Mouse (Mus musculus) midbrain, postnatal 0 days (tissue): ENCODE measurements around the gene Gm11060. TPM values are rescaled to one million over a fixed set of nuclear protein-coding genes. Genes with fewer than 3 reads are reported as not detected.

Source experiments
- ATAC-seq: fragments of 200-750 bp; cut with Nextera tagmentation; 2 replicates; pipeline ENCODE4 v1.8.0; 2017; ENCODE audit warnings: moderate number of reproducible peaks, mild to moderate bottlenecking, moderate TSS enrichment, moderate library complexity; ENCODE audit not compliant: low FRiP score
- DNase-seq: peaks from one replicate; pipeline ENCODE4 v3.0.0-alpha.2; 2015; ENCODE audit warnings: low spot score
- H3K27ac ChIP-seq: fragments of 300-500 bp; sonication (generic); 2 replicates; pipeline ENCODE4 v1.5.1; 2014; ENCODE audit warnings: low read depth, mild to moderate bottlenecking, low read length, mixed read lengths
- H3K27me3 ChIP-seq: fragments of 300-500 bp; sonication (generic); 2 replicates; pipeline ENCODE4 v1.6.1; 2014; ENCODE audit warnings: low read length, control low read depth, mixed read lengths; ENCODE audit not compliant: insufficient read depth
- H3K36me3 ChIP-seq: fragments of 300-500 bp; sonication (generic); 2 replicates; pipeline ENCODE4 v1.6.1; 2014; ENCODE audit warnings: low read length, control low read depth, mixed read lengths; ENCODE audit not compliant: insufficient read depth
- H3K4me1 ChIP-seq: fragments of 300-500 bp; sonication (generic); 2 replicates; pipeline ENCODE4 v1.6.1; 2014; ENCODE audit warnings: mild to moderate bottlenecking, control low read depth, antibody characterized with exemption, low read length, mixed read lengths; ENCODE audit not compliant: insufficient read depth
- H3K4me2 ChIP-seq: fragments of 300-500 bp; sonication (generic); 2 replicates; pipeline ENCODE4 v1.6.1; 2014; ENCODE audit warnings: low read depth, mild to moderate bottlenecking, low read length, mixed read lengths; ENCODE audit not compliant: poor library complexity, severe bottlenecking
- H3K4me3 ChIP-seq: fragments of 300-500 bp; sonication (generic); 2 replicates; pipeline ENCODE4 v1.5.1; 2014; ENCODE audit warnings: low read depth, mild to moderate bottlenecking, low read length, moderate library complexity
- H3K9ac ChIP-seq: fragments of 300-500 bp; sonication (generic); replicated peaks from 2 replicates; pipeline ENCODE4 v1.6.1; 2014; ENCODE audit warnings: mild to moderate bottlenecking, low read length, moderate library complexity, mixed read lengths; ENCODE audit not compliant: poor library complexity, severe bottlenecking
- H3K9me3 ChIP-seq: fragments of 300-500 bp; sonication (generic); 2 replicates; pipeline ENCODE4 v1.6.1; 2016; ENCODE audit warnings: low read length, control low read depth
- CTCF ChIP-seq: IDR thresholded peaks from 2 replicates; pipeline ENCODE4 v1.5.1; 2016; ENCODE audit warnings: antibody characterized with exemption, mild to moderate bottlenecking
- whole genome bisulfite sequencing: fragments of 180-500 bp; shearing (Covaris S2); extraction: QIAGEN DNeasy Blood & Tissue Kit; methylation state at CpG from one replicate; pipeline ENCODE4 v1.1.7; 2014; 5-methylcytosine and 5-hydroxymethylcytosine counted together
- polyA plus RNA-seq: library from polyadenylated mRNA; unstranded; fragments of >200 nt; fragmentation: Nextera tagmentation; extraction: Ambion mirVana; gene quantifications from 2 replicates; pipeline ENCODE4 v1.2.1, GENCODE M21; 2015
- total RNA-seq: library from RNA; depleted of rRNA; stranded (reverse); fragments of >200 nt; gene quantifications from 2 replicates; pipeline ENCODE4 v1.2.3, GENCODE M21; 2014; rRNA removed

Gm11060 gene
- total RNA-seq: not detected in 2 replicates
- not detected in 2 replicates for polyA plus RNA-seq

DNA sequence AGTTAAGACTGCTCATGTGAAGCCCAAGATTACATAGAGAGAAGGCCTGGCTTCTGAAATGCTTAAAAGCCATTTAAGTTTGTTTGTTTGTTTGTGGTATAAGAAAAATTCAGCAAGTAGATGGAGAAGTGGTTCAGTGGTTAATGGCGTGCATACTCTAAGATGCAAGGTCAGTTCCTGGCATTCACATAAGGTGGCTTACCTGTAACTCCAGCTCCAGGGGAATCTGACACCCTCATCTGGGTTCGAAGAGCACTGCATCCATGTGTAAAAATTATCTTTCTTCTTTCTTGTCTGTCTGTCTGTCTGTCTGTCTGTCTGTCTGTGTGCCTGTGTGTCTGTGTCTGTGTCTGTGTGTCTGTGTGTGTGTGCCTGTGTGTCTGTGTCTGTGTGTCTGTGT is at the start of gene Gm11060:
Gene Gm11060, plus strand, starts transcription at position 301 of the 400 bp plus-strand sequence.
- ATAC-seq: no peak
- no peak for TF ChIP-seq CTCF
- no peak within 1 kb of the TSS for H3K4me2 ChIP-seq
- no peak within 1 kb of the TSS for H3K4me3 ChIP-seq
- no peak within 1 kb of the TSS for H3K9ac ChIP-seq
- no peaks in the 10 kb centered on the region for H3K36me3 ChIP-seq
- DNase-seq: no peak
- no peaks in the 10 kb centered on the region for H3K27me3 ChIP-seq
- H3K4me1 ChIP-seq: peaks cover 8% of the 10 kb centered on the region
- WGBS: 83% methylated on average over 2 of the region's 2 CpGs
- no peak within 1 kb of the TSS for H3K27ac ChIP-seq
- no peaks in the 10 kb centered on the region for H3K9me3 ChIP-seq

DNA sequence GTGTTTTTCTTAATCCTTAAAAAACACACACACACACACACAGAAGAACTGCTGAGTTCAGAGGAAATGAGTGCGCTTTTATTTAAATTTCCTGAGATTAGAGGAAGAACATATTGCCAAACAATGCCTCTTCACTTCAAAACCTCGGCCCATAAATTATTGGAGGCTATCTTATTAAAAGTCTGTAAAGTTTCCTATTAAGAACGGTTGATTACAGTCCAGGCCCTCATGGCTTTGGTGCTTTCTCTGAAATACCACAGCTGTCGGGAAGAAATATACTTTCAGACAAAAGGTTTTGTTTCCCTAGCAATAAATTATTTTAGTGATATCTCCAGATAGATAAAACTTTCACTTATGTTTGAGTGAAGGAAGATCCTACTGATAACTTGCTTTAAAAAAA is 48.7 kb upstream of the Gm11060 start:
- no peak overlapping the region for H3K27ac ChIP-seq
- H3K4me1 ChIP-seq: no peaks in the 10 kb centered on the region
- H3K27me3 ChIP-seq: no peaks in the 10 kb centered on the region
- H3K9ac ChIP-seq: no peak overlapping the region
- H3K4me2 ChIP-seq: no peak overlapping the region
- H3K4me3 ChIP-seq: no peak overlapping the region
- WGBS: 80% methylated on average over 4 of the region's 4 CpGs
- no peaks in the 10 kb centered on the region for H3K36me3 ChIP-seq
- ATAC-seq: no peak
- H3K9me3 ChIP-seq: no peaks in the 10 kb centered on the region
- no peak for TF ChIP-seq CTCF
- DNase-seq: no peak

DNA sequence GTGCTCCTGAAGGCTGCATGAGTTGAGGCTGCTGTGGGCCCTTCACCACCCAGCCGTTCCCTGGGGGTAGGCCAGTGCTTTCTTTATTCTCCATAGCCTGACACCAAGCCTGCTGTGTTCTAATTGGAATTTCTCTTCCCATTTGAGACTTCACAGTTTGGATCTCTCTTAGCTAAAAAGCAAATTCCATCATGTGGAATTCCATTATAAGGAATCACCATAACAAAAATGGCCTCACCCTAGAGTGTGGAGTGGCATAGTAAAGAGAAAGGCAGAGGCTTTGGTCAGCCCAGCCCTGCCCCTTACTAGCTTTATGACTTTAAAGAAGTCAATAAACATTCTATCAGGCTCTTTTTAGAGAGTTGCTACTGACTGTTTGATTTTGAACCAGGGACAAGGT is 43.5 kb upstream of the Gm11060 start:
- no peak for TF ChIP-seq CTCF
- no peaks in the 10 kb centered on the region for H3K4me1 ChIP-seq
- 32% methylated on average over 1 of the region's 1 CpGs for WGBS
- H3K4me2 ChIP-seq: no peak overlapping the region
- H3K36me3 ChIP-seq: no peaks in the 10 kb centered on the region
- no peaks in the 10 kb centered on the region for H3K27me3 ChIP-seq
- H3K9me3 ChIP-seq: no peaks in the 10 kb centered on the region
- no peak overlapping the region for H3K27ac ChIP-seq
- no peak overlapping the region for H3K4me3 ChIP-seq
- H3K9ac ChIP-seq: no peak overlapping the region
- DNase-seq: no peak
- ATAC-seq: no peak

DNA sequence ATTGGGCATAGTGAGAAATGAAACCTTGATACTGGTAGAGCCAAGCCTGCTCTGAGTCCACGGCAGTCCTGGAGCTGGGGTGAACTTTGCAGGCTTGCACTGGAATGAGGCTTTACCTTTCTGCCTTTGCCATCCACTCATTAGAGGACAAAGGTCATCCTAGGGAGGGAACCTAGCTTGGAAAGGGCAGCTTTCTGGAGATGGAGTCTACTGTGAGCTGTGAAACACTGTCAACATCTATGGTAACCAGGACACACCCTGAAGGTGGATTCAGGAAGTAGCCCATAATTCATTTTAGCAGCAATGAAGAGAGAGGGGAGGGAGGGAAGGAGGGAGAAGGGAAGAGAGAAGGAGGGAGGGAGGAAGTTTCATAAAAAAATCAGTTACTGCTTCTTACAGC is 36.3 kb upstream of the Gm11060 start:
- H3K36me3 ChIP-seq: no peaks in the 10 kb centered on the region
- no peaks in the 10 kb centered on the region for H3K4me1 ChIP-seq
- WGBS: 90% methylated on average over 1 of the region's 1 CpGs
- no peak overlapping the region for H3K4me3 ChIP-seq
- no peaks in the 10 kb centered on the region for H3K9me3 ChIP-seq
- H3K9ac ChIP-seq: no peak overlapping the region
- ATAC-seq: no peak
- no peak overlapping the region for H3K4me2 ChIP-seq
- no peak overlapping the region for H3K27ac ChIP-seq
- TF ChIP-seq CTCF: no peak
- no peak for DNase-seq
- no peaks in the 10 kb centered on the region for H3K27me3 ChIP-seq

DNA sequence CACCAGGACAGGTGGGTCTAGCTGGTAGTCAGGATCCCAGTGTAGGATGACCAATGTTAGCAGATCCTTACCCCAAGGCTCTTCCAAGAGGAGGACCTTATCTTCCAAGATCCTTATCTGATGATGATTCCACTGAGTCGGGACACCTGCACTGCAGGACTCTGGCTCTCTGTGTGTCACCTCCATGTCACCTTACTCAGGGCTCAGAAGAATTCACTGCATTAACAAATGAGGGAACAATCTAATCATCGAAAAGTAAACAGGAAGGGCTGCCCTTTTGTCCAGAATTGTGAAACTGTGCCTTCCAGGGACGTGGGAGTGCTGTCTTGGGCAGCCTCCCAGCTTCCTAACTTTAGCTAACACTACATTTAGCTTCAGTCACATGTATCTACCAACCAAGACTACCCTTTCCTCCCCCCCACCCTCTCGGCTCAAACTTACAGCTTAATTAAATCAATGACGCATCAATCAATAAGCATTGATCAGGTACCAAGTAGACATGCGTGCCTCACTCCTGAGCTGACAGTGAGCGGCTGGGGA is 33.2 kb upstream of the Gm11060 start:
- no peaks in the 10 kb centered on the region for H3K4me1 ChIP-seq
- ATAC-seq (no peak), DNase-seq (no peak)
- 78% methylated on average over 7 of the region's 7 CpGs for WGBS
- H3K27ac ChIP-seq: no peak overlapping the region
- H3K9me3 ChIP-seq: no peaks in the 10 kb centered on the region
- no peak overlapping the region for H3K9ac ChIP-seq
- TF ChIP-seq CTCF: no peak
- no peaks in the 10 kb centered on the region for H3K27me3 ChIP-seq
- H3K4me3 ChIP-seq: no peak overlapping the region
- no peaks in the 10 kb centered on the region for H3K36me3 ChIP-seq
- H3K4me2 ChIP-seq: no peak overlapping the region

DNA sequence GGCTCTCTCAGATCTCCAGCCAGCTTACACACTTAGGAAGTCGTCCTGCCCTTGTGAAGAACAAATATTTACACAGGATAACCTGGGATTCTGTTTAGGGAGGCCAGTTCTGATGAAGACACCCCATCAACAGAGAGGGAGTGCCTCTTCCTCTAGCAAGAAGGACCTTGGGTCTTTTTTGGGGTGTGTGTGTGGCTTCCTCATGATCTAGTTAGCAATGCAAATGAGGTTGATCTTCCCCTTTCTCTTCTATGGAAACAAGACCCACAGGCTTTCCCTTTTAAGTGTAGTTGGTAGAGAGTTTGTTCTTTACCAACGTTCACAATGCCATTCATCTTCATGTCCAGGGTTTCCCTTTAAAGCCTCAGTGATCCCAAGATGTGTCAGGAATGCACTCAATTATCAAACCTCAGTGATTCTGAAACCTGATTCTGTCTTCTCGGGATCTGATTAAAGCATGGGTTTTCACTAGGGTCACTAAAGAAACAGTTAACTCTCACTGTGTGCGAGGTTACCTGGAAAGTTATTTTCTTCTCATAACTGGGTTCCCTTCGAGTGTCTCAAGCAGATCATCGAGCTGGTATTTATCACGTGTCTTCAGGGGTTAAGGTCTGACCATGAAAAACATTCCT is 29.0 kb upstream of the Gm11060 start:
- Histone ChIP-seq H3K36me3 (no peaks in the 10 kb centered on the region), H3K27me3 (no peaks in the 10 kb centered on the region), H3K4me2 (no peak overlapping the region), H3K27ac (no peak overlapping the region), H3K4me3 (no peak overlapping the region), H3K9ac (no peak overlapping the region), H3K4me1 (no peaks in the 10 kb centered on the region), H3K9me3 (no peaks in the 10 kb centered on the region)
- ATAC-seq (no peak), DNase-seq (no peak)
- no peak for TF ChIP-seq CTCF
- WGBS: 55% methylated on average over 7 of the region's 7 CpGs
